Mouse (Mus musculus) cerebellum, adult 9-10 months (tissue): ENCODE data around the gene Iqck.

Experiments used
- DNase-seq: peaks from one replicate; pipeline ENCODE4 v3.0.0; 2022

The Iqck gene

DNA sequence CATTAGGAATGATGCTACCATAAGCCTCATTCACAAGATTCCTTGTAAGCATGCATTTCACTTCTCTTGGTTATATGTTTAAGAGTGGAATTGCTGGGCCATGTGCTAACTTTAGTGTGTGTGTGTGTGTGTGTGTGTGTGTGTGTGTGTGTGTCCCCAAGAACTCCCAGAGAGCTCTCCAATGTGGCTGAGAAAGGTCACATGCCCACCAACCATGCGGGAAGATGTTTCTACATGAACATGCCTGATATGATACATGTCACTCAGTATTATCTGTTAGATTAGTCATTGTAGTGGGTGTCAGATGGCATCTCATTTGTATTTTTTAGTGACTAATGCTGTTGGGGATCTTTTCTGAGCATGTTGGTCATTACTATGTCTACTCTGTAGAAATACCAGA lies 99.4 kb downstream of the Iqck start:
- no peak for DNase-seq

DNA sequence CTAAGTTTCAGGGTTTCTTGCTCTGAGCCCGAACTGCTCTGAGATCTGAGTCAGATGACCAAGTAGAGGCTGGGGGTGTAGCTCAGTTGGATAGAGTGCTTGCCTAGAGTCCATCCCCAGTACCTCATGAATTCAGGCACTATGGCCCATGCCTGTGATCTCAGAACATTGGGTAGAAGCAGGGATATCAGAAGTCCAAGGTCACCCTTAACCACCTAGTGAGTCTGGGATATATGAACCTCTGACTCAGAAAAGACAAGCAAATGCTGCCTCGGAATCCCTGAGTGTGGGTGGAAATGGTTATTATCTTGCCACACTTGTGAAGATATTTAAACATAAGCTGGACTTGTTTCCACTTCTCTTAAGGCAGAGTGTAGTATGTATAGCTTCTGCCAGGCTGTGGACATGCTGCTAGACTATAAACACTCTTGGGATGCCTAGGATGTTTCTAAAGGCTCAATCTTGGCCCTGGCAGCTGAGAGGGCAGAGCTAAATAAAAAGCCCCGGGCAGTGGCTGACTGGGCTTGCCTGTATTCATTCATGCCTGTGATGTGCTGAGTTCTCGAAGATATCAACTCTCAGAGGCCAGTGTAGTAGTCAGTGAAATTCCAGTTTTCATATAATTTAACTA lies 101.2 kb downstream of the Iqck start:
- DNase-seq: no peak

GRCm38 (mm10) chr7:118959209-118959608 lies 103.7 kb downstream of the Iqck start:
- DNase-seq: no peak

DNA sequence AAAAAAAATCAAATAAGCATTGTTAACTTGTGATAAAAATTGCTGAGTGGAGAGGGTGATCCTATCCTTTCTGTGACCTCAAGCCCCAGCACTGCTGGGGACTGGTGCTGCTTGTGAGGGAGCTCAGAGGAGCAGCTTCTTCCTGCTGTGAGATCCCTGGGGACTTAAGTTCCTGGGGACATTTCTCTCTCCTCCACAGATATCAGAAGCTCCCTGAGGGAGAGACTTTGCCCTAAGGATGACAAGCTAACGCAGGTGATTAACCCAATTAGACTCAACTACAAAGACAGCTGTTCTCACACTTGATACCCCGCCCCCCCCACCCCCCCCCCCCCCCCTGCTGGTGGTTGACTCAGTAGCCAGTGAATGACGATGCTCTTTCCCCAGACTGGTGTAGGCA lies 109.2 kb downstream of the Iqck start:
- DNase-seq: no peak

DNA sequence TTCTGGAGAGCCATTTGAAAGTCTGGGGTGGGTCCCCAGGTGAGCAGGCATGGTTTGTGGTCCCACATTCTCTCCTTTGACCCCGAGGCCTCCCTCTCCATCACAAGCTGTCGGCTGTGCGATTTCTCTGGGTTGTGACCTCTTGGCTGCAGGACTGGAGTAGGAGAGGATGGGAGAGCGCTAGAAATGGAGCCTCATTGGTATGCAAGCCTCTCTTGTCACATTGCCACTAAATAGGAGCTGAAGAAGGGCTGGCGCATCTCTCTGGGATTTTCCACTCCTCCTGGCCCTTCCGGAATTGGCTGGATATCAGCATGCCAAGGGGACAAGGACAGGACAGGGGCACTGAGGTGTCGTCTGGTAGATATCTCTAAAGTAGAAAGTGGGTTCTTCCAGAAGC lies 109.6 kb downstream of the Iqck start:
- DNase-seq: peak; percentile 53

- DNase-seq: no peak
Measured at GRCm38 (mm10) chr7:118968870-118969269, 113.3 kb downstream of the Iqck start.

DNA sequence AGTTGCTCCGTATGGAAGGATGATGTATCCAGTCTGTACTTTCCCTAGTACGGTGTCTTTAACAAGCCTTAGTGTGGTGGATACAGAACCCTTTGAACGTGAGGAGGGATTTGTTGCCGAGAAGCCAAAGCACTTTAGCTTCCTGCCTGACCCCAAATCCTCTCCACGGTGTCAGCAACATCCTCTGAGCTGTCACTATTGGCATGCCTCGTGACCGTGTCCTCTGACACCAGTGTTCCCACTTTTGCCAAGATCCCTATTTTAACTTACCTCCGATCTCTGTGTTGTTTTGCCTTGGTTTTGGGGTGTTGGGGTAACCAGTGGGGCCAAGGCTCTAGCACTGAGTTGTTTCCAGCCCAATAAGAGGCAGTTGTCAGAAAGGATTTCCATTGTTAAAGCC lies 115.9 kb downstream of the Iqck start:
- DNase-seq: no peak

- peak; percentile 48 for DNase-seq
Measured at GRCm38 (mm10) chr7:118972306-118972705, 116.8 kb downstream of the Iqck start.

- DNase-seq: peak; percentile 16
Measured at GRCm38 (mm10) chr7:118973377-118973776, 117.8 kb downstream of the Iqck start.

- no peak for DNase-seq
Measured at GRCm38 (mm10) chr7:118975837-118976236, 120.3 kb downstream of the Iqck start.

GRCm38 (mm10) chr7:118976414-118977166 lies 121.0 kb downstream of the Iqck start:
- peak; percentile 62 for DNase-seq

DNA sequence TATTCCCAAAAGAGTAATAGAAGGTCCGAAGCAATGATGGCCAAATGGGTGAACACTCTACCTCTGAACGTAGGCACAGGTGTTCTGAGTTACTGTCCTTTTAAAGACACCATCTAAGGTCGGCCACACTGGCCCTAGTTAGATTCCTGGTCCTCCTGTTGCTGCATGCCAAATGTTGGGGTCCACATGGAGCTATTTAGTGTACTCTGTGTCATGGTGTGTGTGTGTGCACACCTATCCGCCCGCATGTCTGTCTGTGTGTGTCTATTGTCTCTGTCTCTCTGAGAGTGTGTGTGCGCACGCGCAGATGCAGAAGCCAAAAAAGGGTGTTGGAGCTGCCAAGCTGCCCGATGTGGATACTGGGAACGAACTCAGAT lies 121.6 kb downstream of the Iqck start:
- no peak for DNase-seq

DNA sequence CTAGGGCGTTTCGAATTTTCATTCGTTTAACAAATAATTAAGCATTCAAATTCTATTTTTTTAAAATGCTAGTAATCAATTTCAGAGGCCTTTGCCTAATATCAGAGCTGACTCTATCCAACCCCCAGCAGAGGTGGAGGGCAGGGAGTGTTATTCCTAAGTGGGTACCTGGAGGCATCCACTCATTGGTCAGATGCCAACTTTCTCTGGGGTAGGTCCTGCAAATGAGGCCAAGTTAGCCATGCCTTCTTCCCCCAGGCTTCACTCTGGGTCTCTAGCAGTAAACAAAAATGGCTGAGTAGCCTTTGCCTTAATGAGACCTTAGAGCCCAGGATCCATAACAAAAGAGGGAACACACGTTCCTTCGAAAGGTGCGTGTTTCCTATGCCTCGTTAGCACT lies 123.6 kb downstream of the Iqck start:
- DNase-seq: peak; percentile 58

- DNase-seq: peak; percentile 92
Measured at GRCm38 (mm10) chr7:118979708-118980107, 124.2 kb downstream of the Iqck start.

DNA sequence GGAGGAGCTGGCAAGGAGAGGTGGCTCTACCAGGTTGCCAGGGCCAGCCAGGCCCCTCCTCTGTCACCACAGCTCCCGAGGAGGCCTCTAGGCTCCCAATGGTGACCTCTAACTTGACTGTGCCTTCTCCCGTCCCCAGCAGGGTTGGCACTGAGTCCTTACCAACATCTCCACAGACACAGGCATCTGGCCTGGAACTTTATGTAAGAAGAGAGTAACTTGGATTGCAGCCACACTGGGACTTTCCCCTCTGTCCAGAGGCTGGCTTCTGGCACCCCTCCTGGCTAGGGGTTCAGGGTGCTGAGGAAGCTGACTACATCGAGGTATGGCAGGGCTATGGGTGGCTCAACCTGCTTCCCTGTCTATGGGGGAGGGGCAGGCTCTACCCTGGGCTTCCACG lies 125.8 kb downstream of the Iqck start:
- DNase-seq: peak; percentile 65

DNA sequence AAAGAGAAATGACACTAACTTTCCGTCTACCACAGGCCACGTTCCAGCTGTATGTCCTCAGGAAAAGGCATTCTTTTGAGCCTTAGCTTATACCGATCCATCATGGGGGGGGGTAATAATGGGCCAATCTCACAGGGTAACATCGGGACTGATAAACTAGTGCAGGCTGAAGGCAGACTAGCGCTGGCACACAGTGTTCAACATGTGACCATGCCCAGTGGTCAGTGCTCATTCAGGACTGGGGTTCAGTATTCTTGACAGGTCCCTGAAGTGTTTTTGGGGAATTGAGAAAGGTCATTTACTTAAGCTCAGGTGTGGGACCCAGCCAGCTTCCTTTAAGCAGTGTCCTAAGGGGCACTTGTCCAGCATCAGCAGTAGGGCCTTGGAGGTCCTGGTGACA lies 126.3 kb downstream of the Iqck start:
- peak; percentile 31 for DNase-seq

GRCm38 (mm10) chr7:118982586-118982985 lies 127.0 kb downstream of the Iqck start:
- DNase-seq: peak; percentile 30

- DNase-seq: peak; percentile 95
Measured at GRCm38 (mm10) chr7:118983961-118984360, 128.4 kb downstream of the Iqck start.

GRCm38 (mm10) chr7:118985786-118986185 lies 130.2 kb downstream of the Iqck start:
- DNase-seq: no peak

DNA sequence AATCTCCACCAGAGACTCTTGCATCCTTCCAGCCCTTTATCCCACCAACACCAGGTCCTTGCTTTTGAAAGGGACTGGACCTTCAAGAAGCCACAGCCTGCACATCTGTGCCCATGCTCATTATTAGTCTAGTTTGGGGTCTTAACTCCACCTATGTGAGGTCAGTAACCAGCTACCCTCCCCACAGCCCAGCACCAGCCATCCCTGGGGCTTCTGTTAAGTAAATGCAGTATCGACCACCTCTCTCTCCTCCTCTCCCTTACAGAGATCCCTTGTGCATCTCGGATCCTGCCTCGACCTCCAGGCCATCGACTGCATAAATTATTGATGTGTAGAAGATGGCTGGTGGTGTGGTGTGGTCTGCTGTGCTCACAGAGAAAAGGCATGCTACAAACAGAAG lies 130.8 kb downstream of the Iqck start:
- DNase-seq: no peak

DNA sequence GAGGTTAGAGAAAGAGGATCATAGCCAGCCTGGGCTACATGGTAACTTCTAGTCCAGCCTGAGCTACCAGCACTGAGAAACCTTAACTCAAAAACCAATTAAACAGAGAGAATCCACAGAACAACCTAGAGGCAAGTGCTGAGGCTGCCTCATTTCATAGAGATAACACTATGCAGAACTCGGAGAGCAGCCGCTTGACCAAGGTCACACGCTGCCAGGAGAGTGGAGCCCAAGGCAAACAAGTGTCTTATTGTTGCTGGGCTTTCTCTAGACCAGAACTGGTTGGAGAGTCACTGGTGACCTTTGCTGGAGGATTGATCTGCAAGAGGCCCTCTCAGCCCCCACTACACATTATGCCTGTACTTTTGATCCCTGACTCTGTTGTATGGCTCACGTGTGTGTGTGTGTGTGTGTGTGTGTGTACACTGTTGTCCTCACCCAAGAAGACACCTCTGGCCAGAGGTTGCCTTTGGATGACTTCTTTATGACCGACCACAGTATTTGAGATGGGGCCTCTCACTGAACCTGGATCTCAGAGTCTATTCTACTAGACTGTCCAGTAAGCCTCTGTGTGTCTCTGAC lies 133.8 kb downstream of the Iqck start:
- peak; percentile 11 for DNase-seq

- peak; percentile 11 for DNase-seq
Measured at GRCm38 (mm10) chr7:118990282-118990681, 134.7 kb downstream of the Iqck start.

DNA sequence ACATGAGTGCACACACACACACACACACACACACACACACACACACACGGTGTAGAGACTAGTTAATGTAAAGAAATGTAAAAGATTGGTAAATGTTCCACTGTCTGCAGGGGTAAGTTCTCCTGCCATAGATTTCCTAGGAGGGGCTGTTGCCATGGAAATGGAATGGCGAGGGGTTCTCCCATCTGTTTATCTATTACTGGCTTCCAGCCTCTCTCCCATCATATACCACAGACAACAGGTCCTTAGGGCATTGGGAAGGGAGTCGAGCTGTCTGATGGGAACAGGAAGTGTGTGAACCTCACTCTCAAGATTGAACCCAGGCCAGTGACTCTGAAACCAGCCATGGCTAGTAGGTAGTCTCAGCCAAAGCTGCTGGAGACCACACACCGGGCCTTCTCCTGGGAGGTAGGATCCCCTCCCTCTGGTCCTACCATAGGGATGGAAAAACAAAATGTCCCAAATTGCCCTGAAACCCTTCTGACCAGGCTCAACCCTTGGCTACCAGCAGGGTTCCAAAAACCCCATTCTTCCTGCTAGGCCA lies 135.9 kb downstream of the Iqck start:
- DNase-seq: peak; percentile 26

DNA sequence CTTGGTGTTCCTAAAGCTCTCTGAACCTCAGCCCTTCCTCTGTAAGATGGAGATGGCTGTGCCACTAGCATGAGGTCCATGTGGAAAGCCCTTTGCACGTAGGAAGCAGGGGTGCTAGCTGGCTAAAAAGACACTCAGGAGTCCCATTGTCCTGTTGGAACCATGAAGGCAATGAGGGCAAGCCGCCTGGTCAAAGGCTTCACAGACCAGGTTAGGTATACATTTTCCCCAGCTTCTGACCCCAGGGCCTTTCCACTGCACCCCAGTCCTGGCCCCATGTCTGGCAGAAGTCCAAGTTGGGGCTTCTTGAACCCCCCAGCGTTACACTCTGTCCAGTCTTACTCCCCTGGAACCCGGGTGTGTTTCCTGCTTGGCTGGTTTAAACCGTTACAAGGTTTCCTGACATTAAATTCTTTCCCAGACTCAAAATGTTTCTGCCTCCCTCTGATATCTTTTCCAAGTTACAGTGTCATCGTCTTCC lies 136.6 kb downstream of the Iqck start:
- DNase-seq: peak; percentile 46
